Mouse (Mus musculus) forebrain, embryonic 16.5 days (tissue): ENCODE measurements around the gene Mast4. TPM values are rescaled to one million over a fixed set of nuclear protein-coding genes. Genes with fewer than 3 reads are reported as not detected.

Source experiments
- ATAC-seq: fragments of 200-750 bp; cut with Nextera tagmentation; 2 replicates; pipeline ENCODE4 v1.8.0; 2017; ENCODE audit warnings: mild to moderate bottlenecking, moderate library complexity
- H3K27ac ChIP-seq: fragments of 300-500 bp; sonication (generic); 2 replicates; pipeline ENCODE4 v1.5.1; 2014; ENCODE audit warnings: low read length, control low read depth
- H3K27me3 ChIP-seq: fragments of 300-500 bp; sonication (generic); replicated peaks from 2 replicates; pipeline ENCODE4 v1.6.1; 2014; ENCODE audit warnings: low read length; ENCODE audit not compliant: control insufficient read depth, insufficient read depth
- H3K36me3 ChIP-seq: fragments of 300-500 bp; sonication (generic); 2 replicates; pipeline ENCODE4 v1.6.1; 2014; ENCODE audit not compliant: control insufficient read depth, insufficient read depth
- H3K4me1 ChIP-seq: fragments of 300-500 bp; sonication (generic); replicated peaks from 2 replicates; pipeline ENCODE4 v1.6.1; 2014; ENCODE audit warnings: low read length; ENCODE audit not compliant: control insufficient read depth, insufficient read depth
- H3K4me2 ChIP-seq: fragments of 300-500 bp; sonication (generic); 2 replicates; pipeline ENCODE4 v1.6.1; 2014; ENCODE audit warnings: mild to moderate bottlenecking, low read length, control low read depth
- H3K4me3 ChIP-seq: fragments of 300-500 bp; sonication (generic); replicated peaks from 2 replicates; pipeline ENCODE4 v1.5.1; 2014; ENCODE audit warnings: mild to moderate bottlenecking, low read length, control low read depth
- H3K9ac ChIP-seq: fragments of 300-500 bp; sonication (generic); replicated peaks from 2 replicates; pipeline ENCODE4 v1.6.1; 2014; ENCODE audit warnings: low read depth, low read length, control low read depth
- H3K9me3 ChIP-seq: fragments of 300-500 bp; sonication (generic); 2 replicates; pipeline ENCODE4 v1.6.1; 2016; ENCODE audit warnings: low read length; ENCODE audit not compliant: control insufficient read depth
- WGBS: fragments of 180-500 bp; shearing (Covaris S2); extraction: QIAGEN DNeasy Blood & Tissue Kit; methylation state at CpG from one replicate; pipeline ENCODE4 v1.1.7; 2014; 5-methylcytosine and 5-hydroxymethylcytosine counted together
- polyA plus RNA-seq: library from polyadenylated mRNA; unstranded; fragments of >200 nt; fragmentation: Nextera tagmentation; extraction: Ambion mirVana; gene quantifications from 2 replicates; pipeline ENCODE4 v1.2.1, GENCODE M21; 2015

Mast4 gene
- polyA plus RNA-seq, 1 experiment from 2014 or later: 15.7 TPM

DNA sequence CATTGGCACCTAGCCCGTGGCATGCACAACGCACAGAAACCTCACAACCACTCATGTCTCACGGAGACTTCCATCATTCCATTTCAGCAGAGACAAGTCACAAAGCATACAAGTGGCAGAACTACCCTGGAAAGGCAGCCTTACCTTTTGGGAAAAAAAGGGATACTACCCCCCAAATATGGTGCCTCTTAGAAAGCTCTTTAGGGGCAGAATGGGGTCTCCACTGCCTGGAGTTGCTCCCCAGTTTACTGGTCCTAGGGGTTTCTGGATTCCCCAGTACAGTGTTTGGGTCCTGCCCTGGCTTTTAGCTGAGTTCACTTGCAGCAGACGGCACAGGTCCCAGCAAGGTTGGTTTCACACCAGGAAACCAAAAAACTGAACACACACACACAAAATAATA is 345.3 kb downstream of the Mast4 start:
- Histone ChIP-seq H3K4me1 (no peaks in the 10 kb centered on the region), H3K27ac (no peak overlapping the region), H3K4me3 (no peak overlapping the region), H3K9me3 (no peaks in the 10 kb centered on the region), H3K27me3 (no peaks in the 10 kb centered on the region), H3K36me3 (no peaks in the 10 kb centered on the region), H3K9ac (no peak overlapping the region), H3K4me2 (no peak overlapping the region)
- 82% methylated on average over 4 of the region's 4 CpGs for WGBS
- ATAC-seq: no peak

- 69% methylated on average over 11 of the region's 11 CpGs for WGBS
- no peak overlapping the region for H3K4me3 ChIP-seq
- no peaks in the 10 kb centered on the region for H3K4me1 ChIP-seq
- no peak overlapping the region for H3K4me2 ChIP-seq
- no peaks in the 10 kb centered on the region for H3K27me3 ChIP-seq
- no peak overlapping the region for H3K9ac ChIP-seq
- ATAC-seq: no peak
- no peak overlapping the region for H3K27ac ChIP-seq
- no peaks in the 10 kb centered on the region for H3K36me3 ChIP-seq
- no peaks in the 10 kb centered on the region for H3K9me3 ChIP-seq
Observed at GRCm38 (mm10) chr13:102988251-102988895, 345.9 kb downstream of the Mast4 start.

GRCm38 (mm10) chr13:102984550-102984949 is 349.7 kb downstream of the Mast4 start:
- no peak overlapping the region for H3K27ac ChIP-seq
- no peak overlapping the region for H3K4me2 ChIP-seq
- H3K4me3 ChIP-seq: no peak overlapping the region
- 97% methylated on average over 4 of the region's 4 CpGs for WGBS
- no peaks in the 10 kb centered on the region for H3K4me1 ChIP-seq
- no peaks in the 10 kb centered on the region for H3K9me3 ChIP-seq
- no peak for ATAC-seq
- no peaks in the 10 kb centered on the region for H3K27me3 ChIP-seq
- no peak overlapping the region for H3K9ac ChIP-seq
- H3K36me3 ChIP-seq: no peaks in the 10 kb centered on the region

DNA sequence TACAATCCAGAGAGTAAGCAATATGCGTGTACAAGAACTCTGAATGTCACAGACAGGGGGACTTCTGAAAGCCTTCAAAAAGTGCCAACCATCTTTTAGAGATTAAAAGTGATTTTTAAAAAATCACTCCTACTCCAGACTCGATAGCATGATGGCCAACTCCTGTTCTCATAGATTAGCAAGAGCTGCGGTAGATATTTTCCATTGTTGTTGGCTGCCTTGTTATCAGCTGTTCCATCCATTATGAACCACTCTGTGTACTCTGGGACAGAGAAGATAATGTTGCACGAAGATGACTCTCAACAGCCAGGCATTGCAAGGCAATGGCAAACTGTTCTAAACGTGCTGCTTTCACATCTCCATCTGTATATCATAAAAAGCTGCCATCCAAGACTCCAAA is 360.4 kb downstream of the Mast4 start:
- 88% methylated on average over 5 of the region's 5 CpGs for WGBS
- Histone ChIP-seq H3K4me1 (no peaks in the 10 kb centered on the region), H3K4me2 (no peak overlapping the region), H3K4me3 (no peak overlapping the region), H3K27ac (no peak overlapping the region), H3K9me3 (no peaks in the 10 kb centered on the region), H3K36me3 (no peaks in the 10 kb centered on the region), H3K9ac (no peak overlapping the region), H3K27me3 (no peaks in the 10 kb centered on the region)
- no peak for ATAC-seq

DNA sequence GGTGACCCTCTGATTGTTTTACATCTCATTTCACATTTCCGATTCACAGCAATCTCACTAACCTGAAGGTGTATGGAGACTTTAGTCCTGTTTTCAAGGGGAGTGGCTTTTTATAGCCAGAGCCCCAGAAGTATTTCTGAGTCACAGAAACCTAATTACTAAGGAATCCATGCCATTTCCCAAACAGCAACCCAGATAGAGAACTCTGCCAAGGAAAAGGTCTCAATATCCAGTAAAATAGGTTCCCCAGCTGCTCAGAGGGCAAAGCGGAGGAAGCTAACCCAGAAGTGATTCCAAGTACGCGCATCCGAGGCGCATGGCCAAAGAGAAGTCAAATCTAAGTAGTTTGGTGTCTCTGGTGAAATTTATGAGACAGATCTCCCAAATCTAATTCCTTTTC is 370.8 kb downstream of the Mast4 start:
- H3K27me3 ChIP-seq: no peaks in the 10 kb centered on the region
- H3K9ac ChIP-seq: no peak overlapping the region
- H3K4me1 ChIP-seq: no peaks in the 10 kb centered on the region
- H3K4me3 ChIP-seq: no peak overlapping the region
- ATAC-seq: no peak
- no peak overlapping the region for H3K27ac ChIP-seq
- H3K4me2 ChIP-seq: no peak overlapping the region
- no peaks in the 10 kb centered on the region for H3K9me3 ChIP-seq
- WGBS: 96% methylated on average over 6 of the region's 6 CpGs
- no peaks in the 10 kb centered on the region for H3K36me3 ChIP-seq

- WGBS: 51% methylated on average over 19 of the region's 19 CpGs
- Histone ChIP-seq H3K4me2 (peak overlapping the region; percentile 74), H3K4me1 (peaks cover 14% of the 10 kb centered on the region), H3K9me3 (no peaks in the 10 kb centered on the region), H3K4me3 (peak overlapping the region; percentile 41), H3K9ac (peak overlapping the region; percentile 57), H3K27me3 (no peaks in the 10 kb centered on the region), H3K27ac (peak overlapping the region; percentile 47; the same call in 1 of the 2 replicates), H3K36me3 (no peaks in the 10 kb centered on the region)
- ATAC-seq: peak; percentile 32
Observed at GRCm38 (mm10) chr13:102958273-102959270, 375.7 kb downstream of the Mast4 start.

DNA sequence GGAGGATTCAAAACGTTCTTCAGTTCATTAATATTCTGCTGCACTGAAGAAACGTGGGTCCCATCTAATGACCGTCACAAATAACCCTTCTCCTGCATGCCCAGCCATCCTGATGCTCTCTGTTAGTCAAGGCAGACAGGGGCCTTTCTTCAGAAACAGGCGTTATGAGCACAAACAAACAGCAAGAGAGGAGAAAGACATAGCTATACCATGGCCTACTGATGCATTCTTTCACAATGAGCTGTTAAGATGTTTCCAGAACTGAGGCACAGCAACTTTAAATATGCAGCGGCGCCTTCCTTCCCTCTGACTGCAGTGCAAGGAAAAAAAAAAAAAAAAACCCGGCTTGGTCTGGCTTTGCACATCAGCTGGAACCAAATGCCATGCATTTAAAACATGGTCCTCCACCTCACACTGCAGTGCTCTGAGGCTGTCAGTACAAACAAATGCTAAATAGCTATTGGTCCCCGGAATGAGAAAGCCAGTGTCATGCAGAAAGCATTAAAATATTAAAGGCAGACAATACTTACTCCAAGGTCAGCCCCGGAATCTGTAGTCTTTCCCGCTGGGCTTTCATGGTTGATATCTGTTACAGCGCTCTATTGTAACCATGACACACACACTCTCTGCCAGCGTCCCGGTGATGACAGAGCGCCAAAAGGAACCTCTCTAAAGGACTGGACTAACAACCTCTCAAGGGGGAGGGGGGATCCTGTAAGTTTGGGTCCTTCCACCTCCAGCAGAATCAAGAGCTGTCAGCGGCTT is 376.6 kb downstream of the Mast4 start:
- peak overlapping the region; percentile 47; the same call in 1 of the 2 replicates for H3K27ac ChIP-seq
- no peaks in the 10 kb centered on the region for H3K36me3 ChIP-seq
- no peaks in the 10 kb centered on the region for H3K9me3 ChIP-seq
- peaks cover 14% of the 10 kb centered on the region for H3K4me1 ChIP-seq
- peak overlapping the region; percentile 41 for H3K4me3 ChIP-seq
- peak overlapping the region; percentile 74 for H3K4me2 ChIP-seq
- ATAC-seq: peak; percentile 82
- 3% methylated on average over 15 of the region's 15 CpGs for WGBS
- H3K27me3 ChIP-seq: no peaks in the 10 kb centered on the region
- peak overlapping the region; percentile 57 for H3K9ac ChIP-seq

- H3K9me3 ChIP-seq: no peaks in the 10 kb centered on the region
- no peak overlapping the region for H3K4me3 ChIP-seq
- no peak overlapping the region for H3K9ac ChIP-seq
- H3K36me3 ChIP-seq: no peaks in the 10 kb centered on the region
- peaks cover 14% of the 10 kb centered on the region for H3K4me1 ChIP-seq
- H3K4me2 ChIP-seq: no peak overlapping the region
- no peaks in the 10 kb centered on the region for H3K27me3 ChIP-seq
- WGBS: 94% methylated on average over 2 of the region's 2 CpGs
- no peak for ATAC-seq
- H3K27ac ChIP-seq: no peak overlapping the region
Observed at GRCm38 (mm10) chr13:102955506-102955905, 378.8 kb downstream of the Mast4 start.

DNA sequence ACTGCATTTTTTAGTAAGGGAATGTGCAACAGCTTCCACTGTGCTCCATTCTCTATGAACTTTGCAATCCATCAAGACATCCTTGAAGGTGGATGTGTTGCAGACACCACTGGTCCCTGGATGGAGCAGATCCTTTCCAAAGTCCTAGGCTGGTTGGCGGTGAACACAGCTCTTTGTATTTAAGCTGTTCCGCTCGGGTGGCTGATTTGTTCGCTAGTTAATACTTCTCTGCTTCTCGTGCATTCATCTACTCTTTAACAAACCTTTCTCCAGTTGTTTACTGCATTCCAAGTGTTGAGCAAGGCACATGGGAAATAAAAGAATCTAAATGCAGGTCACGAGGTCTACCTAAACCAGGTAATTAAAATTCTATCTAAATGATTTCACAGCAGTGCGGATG is 384.5 kb downstream of the Mast4 start:
- Histone ChIP-seq H3K27ac (no peak overlapping the region), H3K4me2 (no peak overlapping the region), H3K9me3 (no peaks in the 10 kb centered on the region), H3K36me3 (no peaks in the 10 kb centered on the region), H3K4me3 (no peak overlapping the region), H3K27me3 (no peaks in the 10 kb centered on the region), H3K4me1 (peaks cover 10% of the 10 kb centered on the region), H3K9ac (no peak overlapping the region)
- no peak for ATAC-seq
- whole genome bisulfite sequencing: 15% methylated on average over 7 of the region's 7 CpGs
